Mouse (Mus musculus) lung, embryonic 16.5 days (tissue): ENCODE results near the gene Gnas. TPM values are rescaled to one million over a fixed set of nuclear protein-coding genes. Genes with fewer than 3 reads are reported as not detected.
A peak's percentile ranks its signal among the peaks of the same experiment; 100 is the strongest.

Experiments used
- ATAC-seq: fragments of 200-750 bp; cut with Nextera tagmentation; 2 replicates; pipeline ENCODE4 v1.8.0; 2017; ENCODE audit warnings: low read depth, mild to moderate bottlenecking, moderate library complexity
- H3K27ac ChIP-seq: fragments of 300-500 bp; sonication (generic); 2 replicates; pipeline ENCODE4 v1.5.1; 2014; ENCODE audit warnings: mild to moderate bottlenecking, control low read depth, low read length
- H3K27me3 ChIP-seq: fragments of 300-500 bp; sonication (generic); 2 replicates; pipeline ENCODE4 v1.6.1; 2014; ENCODE audit warnings: low read depth, low read length, mixed read lengths; ENCODE audit not compliant: control insufficient read depth, insufficient read depth
- H3K36me3 ChIP-seq: fragments of 300-500 bp; sonication (generic); 2 replicates; pipeline ENCODE4 v1.6.1; 2014; ENCODE audit warnings: low read length; ENCODE audit not compliant: control insufficient read depth, insufficient read depth
- H3K4me1 ChIP-seq: fragments of 300-500 bp; sonication (generic); replicated peaks from 2 replicates; pipeline ENCODE4 v1.6.1; 2014; ENCODE audit warnings: low read length, mixed read lengths; ENCODE audit not compliant: control insufficient read depth, insufficient read depth
- H3K4me2 ChIP-seq: fragments of 300-500 bp; sonication (generic); 2 replicates; pipeline ENCODE4 v1.6.1; 2014; ENCODE audit warnings: low read depth, low read length, control low read depth
- H3K4me3 ChIP-seq: fragments of 300-500 bp; sonication (generic); 2 replicates; pipeline ENCODE4 v1.5.1; 2014; ENCODE audit warnings: mild to moderate bottlenecking, low read length, control low read depth
- H3K9ac ChIP-seq: fragments of 300-500 bp; sonication (generic); 2 replicates; pipeline ENCODE4 v1.6.1; 2014; ENCODE audit warnings: low read length, control low read depth
- H3K9me3 ChIP-seq: fragments of 300-500 bp; sonication (generic); 2 replicates; pipeline ENCODE4 v1.6.1; 2016; ENCODE audit warnings: low read length; ENCODE audit not compliant: control insufficient read depth
- WGBS: fragments of 180-500 bp; shearing (Covaris S2); extraction: QIAGEN DNeasy Blood & Tissue Kit; methylation state at CpG from one replicate; pipeline ENCODE4 v1.1.7; 2014; 5-methylcytosine and 5-hydroxymethylcytosine counted together
- polyA plus RNA-seq: library from polyadenylated mRNA; unstranded; fragments of >200 nt; fragmentation: Nextera tagmentation; extraction: Ambion mirVana; gene quantifications from 2 replicates; pipeline ENCODE4 v1.2.1, GENCODE M21; 2015

Gnas gene
- polyA plus RNA-seq, 1 experiment from 2014 or later = 1,573 TPM

- Histone ChIP-seq H3K9ac (no peak overlapping the region), H3K4me1 (no peaks in the 10 kb centered on the region), H3K27me3 (no peaks in the 10 kb centered on the region), H3K4me2 (no peak overlapping the region), H3K9me3 (no peaks in the 10 kb centered on the region), H3K27ac (no peak overlapping the region), H3K36me3 (no peaks in the 10 kb centered on the region), H3K4me3 (no peak overlapping the region)
- WGBS = 80% methylated on average over 7 of the region's 7 CpGs
- no peak for ATAC-seq
These were observed 13.7 kb upstream of the Gnas start for GRCm38 (mm10) chr2:174270416-174270815.

GRCm38 (mm10) chr2:174271459-174271858, 12.7 kb upstream of the Gnas start:
- Histone ChIP-seq H3K27me3 (no peaks in the 10 kb centered on the region), H3K4me1 (no peaks in the 10 kb centered on the region), H3K36me3 (peaks cover under 1% of the 10 kb centered on the region), H3K9me3 (no peaks in the 10 kb centered on the region), H3K4me2 (no peak overlapping the region), H3K4me3 (no peak overlapping the region), H3K27ac (no peak overlapping the region), H3K9ac (no peak overlapping the region)
- ATAC-seq = no peak
- WGBS = 83% methylated on average over 6 of the region's 6 CpGs

- WGBS = 75% methylated on average over 5 of the region's 5 CpGs
- H3K9me3 ChIP-seq = no peaks in the 10 kb centered on the region
- no peak overlapping the region for H3K4me2 ChIP-seq
- H3K36me3 ChIP-seq = peaks cover 3% of the 10 kb centered on the region
- no peak; the same call in 1 of the 2 replicates for ATAC-seq
- H3K4me3 ChIP-seq = no peak overlapping the region
- no peaks in the 10 kb centered on the region for H3K4me1 ChIP-seq
- H3K27ac ChIP-seq = no peak overlapping the region
- H3K9ac ChIP-seq = no peak overlapping the region
- no peaks in the 10 kb centered on the region for H3K27me3 ChIP-seq
These were observed 11.0 kb upstream of the Gnas start for GRCm38 (mm10) chr2:174273131-174273530.

- ATAC-seq = peak; percentile 58; the same call in 1 of the 2 replicates
- Histone ChIP-seq H3K36me3 (peaks cover 3% of the 10 kb centered on the region), H3K27ac (no peak overlapping the region), H3K9me3 (no peaks in the 10 kb centered on the region), H3K4me3 (no peak overlapping the region), H3K4me2 (no peak overlapping the region), H3K9ac (no peak overlapping the region), H3K4me1 (no peaks in the 10 kb centered on the region), H3K27me3 (no peaks in the 10 kb centered on the region)
- 58% methylated on average over 2 of the region's 2 CpGs for WGBS
These were observed 10.2 kb upstream of the Gnas start for GRCm38 (mm10) chr2:174273961-174274360.

GRCm38 (mm10) chr2:174279771-174280170, 4.3 kb upstream of the Gnas start:
- Histone ChIP-seq H3K27ac (no peak overlapping the region), H3K9ac (no peak overlapping the region), H3K27me3 (peaks cover 10% of the 10 kb centered on the region), H3K36me3 (peaks cover 34% of the 10 kb centered on the region), H3K9me3 (peaks cover 8% of the 10 kb centered on the region), H3K4me1 (no peaks in the 10 kb centered on the region), H3K4me2 (no peak overlapping the region), H3K4me3 (no peak overlapping the region)
- WGBS = 72% methylated on average over 8 of the region's 8 CpGs
- ATAC-seq = no peak

GRCm38 (mm10) chr2:174283341-174283740, 779 bp upstream of the Gnas start:
- no peaks in the 10 kb centered on the region for H3K4me1 ChIP-seq
- ATAC-seq = no peak
- H3K9me3 ChIP-seq = peaks cover 34% of the 10 kb centered on the region
- WGBS = 48% methylated on average over 11 of the region's 11 CpGs
- H3K36me3 ChIP-seq = peaks cover 54% of the 10 kb centered on the region
- no peak overlapping the region for H3K27ac ChIP-seq
- 0 out of 2 replicates have a peak overlapping the region, but pooled peaks have one; percentile 15 for H3K4me3 ChIP-seq
- no peak overlapping the region for H3K9ac ChIP-seq
- peak overlapping the region; percentile 46 for H3K4me2 ChIP-seq
- peaks cover 40% of the 10 kb centered on the region for H3K27me3 ChIP-seq

- peak; percentile 17; the same call in 1 of the 2 replicates for ATAC-seq
- Histone ChIP-seq H3K27me3 (peaks cover 43% of the 10 kb centered on the region), H3K9ac (0 out of 2 replicates have a peak overlapping the region, but pooled peaks have one; percentile 7), H3K4me3 (peak overlapping the region; percentile 37), H3K9me3 (peaks cover 34% of the 10 kb centered on the region), H3K27ac (no peak overlapping the region), H3K4me2 (peak overlapping the region; percentile 46), H3K4me1 (no peaks in the 10 kb centered on the region), H3K36me3 (peaks cover 54% of the 10 kb centered on the region)
- 51% methylated on average over 58 of the region's 58 CpGs for WGBS
These were observed 812 bp downstream of the Gnas start for GRCm38 (mm10) chr2:174284807-174285457.

GRCm38 (mm10) chr2:174285921-174286470, 1.9 kb downstream of the Gnas start:
- Histone ChIP-seq H3K9me3 (peaks cover 34% of the 10 kb centered on the region), H3K9ac (no peak overlapping the region), H3K4me2 (no peak overlapping the region), H3K36me3 (peaks cover 52% of the 10 kb centered on the region), H3K27me3 (peaks cover 43% of the 10 kb centered on the region), H3K4me1 (no peaks in the 10 kb centered on the region), H3K27ac (no peak overlapping the region), H3K4me3 (peak overlapping the region; percentile 28)
- ATAC-seq = no peak
- 52% methylated on average over 34 of the region's 34 CpGs for WGBS

- no peak for ATAC-seq
- peaks cover 41% of the 10 kb centered on the region for H3K36me3 ChIP-seq
- peaks cover 34% of the 10 kb centered on the region for H3K9me3 ChIP-seq
- no peak overlapping the region for H3K4me2 ChIP-seq
- no peak overlapping the region for H3K27ac ChIP-seq
- H3K4me1 ChIP-seq = peaks cover 7% of the 10 kb centered on the region
- WGBS = 39% methylated on average over 7 of the region's 7 CpGs
- H3K4me3 ChIP-seq = no peak overlapping the region
- H3K27me3 ChIP-seq = peaks cover 43% of the 10 kb centered on the region
- no peak overlapping the region for H3K9ac ChIP-seq
These were observed 3.8 kb downstream of the Gnas start for GRCm38 (mm10) chr2:174287921-174288320.
